Mouse (Mus musculus) heart, postnatal 0 days (tissue): ENCODE results near the gene Lrig1.

Experiments
- CTCF ChIP-seq: IDR thresholded peaks from 2 replicates; pipeline ENCODE4 v1.5.1; 2016; ENCODE audit warnings: antibody characterized with exemption, control low read depth, low read depth
- EP300 ChIP-seq: IDR thresholded peaks from 2 replicates; pipeline ENCODE4 v1.6.1; 2016; ENCODE audit warnings: antibody characterized with exemption, low read depth

DNA sequence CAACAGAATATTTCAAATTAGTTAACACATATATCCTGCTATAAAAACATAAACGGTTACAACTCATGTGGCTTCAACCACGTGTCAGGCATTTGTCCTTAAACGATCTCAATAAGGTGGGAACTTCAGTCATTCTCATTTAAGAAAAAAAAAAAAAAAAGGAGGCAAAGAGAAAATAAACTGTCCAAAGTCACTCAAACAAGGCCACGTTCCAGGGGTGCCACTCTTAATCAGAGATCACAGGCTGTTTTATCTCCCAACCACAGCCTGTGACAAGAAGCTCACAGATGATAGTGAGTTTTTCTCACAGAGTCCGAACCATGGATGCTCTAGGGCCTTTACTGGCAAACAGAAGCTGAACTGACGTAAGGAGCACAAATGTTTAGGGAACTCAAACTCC lies 13.9 kb downstream of the Lrig1 start:
- no peak for TF ChIP-seq CTCF
- TF ChIP-seq EP300 = no peak
